Mouse (Mus musculus) yolk sac, embryonic 10.5 days (tissue): ENCODE measurements at regions not wholly inside any gene's neighbourhood (a gene's known extent, or its start where the extent isn't known, plus 50 kb on each side); places are given as distances from the start of the nearest gene placed in this dataset.

Source experiments
- DNase-seq: peaks from one replicate; pipeline ENCODE4 v3.0.0-alpha.2; 2017; ENCODE audit warnings: low spot score

DNA sequence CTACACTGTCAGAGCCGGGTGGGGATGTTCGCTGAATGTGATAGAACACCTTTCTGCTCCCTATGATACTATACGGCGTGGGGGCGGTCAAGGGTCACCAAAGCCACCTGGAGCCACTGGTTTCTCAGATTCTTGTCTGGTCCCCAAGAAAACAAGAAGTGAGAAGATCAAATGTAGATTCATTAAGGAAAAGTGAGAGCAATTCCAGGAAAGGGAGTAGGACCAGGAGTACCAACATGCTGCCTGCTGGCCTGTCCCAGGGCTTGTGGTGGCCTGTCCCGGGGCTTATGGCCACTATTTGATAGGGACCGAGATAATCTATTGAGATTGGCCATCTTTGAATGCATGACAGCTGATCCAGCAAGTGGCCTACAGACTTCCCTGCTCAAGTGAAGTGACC lies 58.8 kb upstream of the Fut8 start:
- DNase-seq, result no peak

- DNase-seq, result peak; percentile 30
Measured at GRCm38 (mm10) chr12:77177811-77178578, 59.9 kb upstream of the Fut8 start.

GRCm38 (mm10) chr12:77177303-77177702 lies 60.6 kb upstream of the Fut8 start:
- peak; percentile 21 for DNase-seq

GRCm38 (mm10) chr12:77174032-77174431 lies 63.9 kb upstream of the Fut8 start:
- no peak for DNase-seq

DNA sequence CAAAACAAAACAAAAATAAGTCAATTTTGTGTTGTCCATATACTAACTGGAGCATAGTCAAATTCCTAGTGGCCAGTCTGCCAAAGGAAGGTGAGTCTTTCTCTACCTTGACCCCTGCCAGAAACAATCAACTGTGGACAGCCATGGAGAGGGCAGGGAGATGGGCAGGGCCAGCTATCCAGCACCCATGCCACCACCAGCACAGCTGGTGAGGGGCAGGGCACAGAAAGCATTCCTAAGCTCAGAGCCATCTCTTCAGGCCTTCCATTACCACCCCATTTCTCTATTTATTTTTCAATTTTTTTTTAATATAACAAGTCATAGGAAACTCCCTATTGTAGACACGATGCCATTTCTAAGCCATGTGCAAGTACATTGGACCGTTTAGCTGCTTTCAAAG lies 65.4 kb upstream of the Fut8 start:
- DNase-seq, result no peak

- no peak for DNase-seq
Measured at GRCm38 (mm10) chr12:77170257-77170656, 67.7 kb upstream of the Fut8 start.

DNA sequence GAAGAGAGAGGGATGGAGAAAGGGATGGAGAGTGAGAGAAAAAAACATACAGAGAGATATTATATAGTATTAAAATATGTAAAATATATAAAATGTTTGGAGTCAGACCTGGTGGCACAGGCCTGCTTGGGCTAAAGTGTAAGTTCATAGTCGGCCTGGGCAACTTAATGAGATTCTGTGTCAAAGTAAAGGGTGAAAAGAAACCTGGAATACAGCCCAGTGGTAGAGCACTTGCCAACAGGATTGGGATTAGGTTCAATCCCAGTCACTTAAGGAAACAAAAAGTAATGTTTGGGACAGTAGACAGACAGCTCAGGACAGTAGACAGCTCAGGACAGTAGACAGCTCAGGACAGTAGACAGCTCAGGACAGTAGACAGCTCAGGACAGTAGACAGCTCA lies 69.6 kb upstream of the Fut8 start:
- no peak for DNase-seq

GRCm38 (mm10) chr12:77156698-77157097 lies 81.2 kb upstream of the Fut8 start:
- no peak for DNase-seq

- DNase-seq, result no peak
Measured at GRCm38 (mm10) chr12:77155626-77156025, 82.3 kb upstream of the Fut8 start.

DNA sequence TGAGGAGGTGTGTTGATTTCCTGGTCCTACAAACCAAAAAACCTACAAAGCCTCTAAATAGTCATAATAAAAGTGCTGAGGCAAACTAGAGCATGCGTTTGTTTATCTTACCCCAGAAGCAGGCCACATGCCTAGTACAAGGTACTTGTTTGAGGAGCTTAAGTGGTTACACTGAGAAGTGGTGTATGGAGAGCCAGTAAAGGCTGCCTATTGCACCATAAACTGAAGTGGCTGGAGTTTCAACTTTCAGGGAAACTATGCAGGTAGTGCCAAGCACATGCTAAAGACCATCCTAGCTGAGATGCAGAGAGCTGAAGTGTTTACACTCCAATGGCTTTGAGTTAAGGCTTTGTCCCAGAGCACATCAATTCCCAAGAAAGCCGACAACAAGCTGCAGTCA lies 86.5 kb upstream of the Fut8 start:
- DNase-seq, result peak; percentile 22

GRCm38 (mm10) chr12:77149835-77150234 lies 88.1 kb upstream of the Fut8 start:
- DNase-seq, result no peak

GRCm38 (mm10) chr12:77148146-77148545 lies 89.8 kb upstream of the Fut8 start:
- no peak for DNase-seq

GRCm38 (mm10) chr12:77143958-77144357 lies 94.0 kb upstream of the Fut8 start:
- DNase-seq, result no peak

GRCm38 (mm10) chr12:77143521-77143920 lies 94.4 kb upstream of the Fut8 start:
- DNase-seq, result no peak

DNA sequence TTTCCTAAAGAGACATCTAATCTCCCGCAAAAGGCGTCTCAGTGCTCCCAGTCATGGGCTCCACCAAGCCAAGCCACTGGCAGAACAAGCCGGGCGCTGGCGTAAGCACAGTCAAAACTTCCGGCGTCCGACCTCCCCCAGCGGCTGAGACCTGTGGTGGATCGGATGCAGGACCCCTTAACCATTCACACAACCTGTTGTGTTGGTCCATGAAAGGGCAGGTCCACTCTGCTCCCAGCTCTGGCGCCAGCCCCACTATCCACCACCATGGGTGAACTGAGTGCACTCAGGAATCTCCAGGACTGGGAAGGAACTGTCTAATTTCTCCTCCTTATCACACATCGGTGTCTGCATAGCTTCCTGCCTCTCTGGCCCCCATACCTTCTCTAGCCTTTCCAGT lies 94.8 kb upstream of the Fut8 start:
- DNase-seq, result no peak

DNA sequence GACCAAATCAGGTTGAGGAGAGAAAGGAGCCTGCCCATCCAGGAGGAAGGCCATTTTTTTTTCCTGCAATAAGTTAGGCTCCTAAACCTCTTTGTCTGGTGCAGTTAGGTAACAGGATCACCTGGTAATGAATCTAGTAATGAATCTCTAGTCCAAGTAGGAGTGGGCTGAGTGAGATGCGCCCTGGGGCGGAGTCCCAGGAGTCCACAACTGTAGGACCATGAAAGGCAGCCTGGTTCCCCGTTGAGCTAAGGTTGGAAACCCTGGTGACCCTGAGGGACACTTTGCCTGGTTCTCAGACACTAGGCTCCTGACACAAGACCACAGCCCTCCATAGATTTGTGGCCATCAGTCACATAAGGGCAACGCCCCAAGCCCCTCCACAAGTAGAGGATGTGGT lies 95.7 kb upstream of the Fut8 start:
- DNase-seq, result no peak

DNA sequence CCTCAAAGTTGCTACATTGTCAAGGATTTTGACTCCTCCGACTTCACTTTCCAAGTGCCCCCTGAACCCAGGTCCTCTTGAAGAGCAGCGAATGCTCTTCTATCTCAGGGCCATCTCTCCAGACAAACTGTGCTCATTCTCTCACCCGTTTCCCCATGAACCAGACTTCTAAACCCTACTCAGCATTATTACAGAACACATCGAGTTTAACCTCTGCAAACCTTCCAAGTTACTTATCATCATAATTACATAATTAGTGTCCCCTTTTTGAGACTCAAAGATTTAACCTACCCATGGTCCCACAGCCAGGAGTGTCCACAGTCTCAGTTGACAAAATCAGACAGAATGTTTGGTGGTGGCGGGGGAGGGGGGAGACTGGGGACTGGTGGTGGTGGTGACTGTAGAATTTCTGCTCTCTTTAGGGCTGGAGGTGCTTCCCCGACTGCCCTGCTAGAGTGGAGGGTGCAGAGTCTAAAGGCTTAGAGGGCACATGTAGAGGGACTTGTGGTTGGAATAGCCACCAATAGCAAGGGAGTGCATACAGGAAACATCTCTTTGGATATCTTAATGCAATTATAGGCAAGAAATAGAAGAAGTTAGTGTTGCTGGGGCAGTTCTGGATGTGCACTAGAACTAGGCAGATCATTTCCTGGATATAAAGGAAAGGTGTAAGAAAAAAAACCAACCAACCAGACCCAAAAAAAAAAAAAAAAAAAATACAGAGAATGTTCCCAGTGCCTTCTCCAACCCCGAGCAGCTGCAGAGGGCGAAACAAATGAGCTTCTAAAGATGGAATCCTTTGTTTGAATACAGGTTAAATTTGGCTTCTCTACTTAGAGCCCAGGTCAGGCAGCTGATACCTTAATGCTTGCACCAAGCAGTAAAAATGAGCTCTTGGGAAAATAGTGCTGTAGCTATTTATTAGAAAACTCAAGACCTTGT lies 96.4 kb upstream of the Fut8 start:
- no peak for DNase-seq

DNA sequence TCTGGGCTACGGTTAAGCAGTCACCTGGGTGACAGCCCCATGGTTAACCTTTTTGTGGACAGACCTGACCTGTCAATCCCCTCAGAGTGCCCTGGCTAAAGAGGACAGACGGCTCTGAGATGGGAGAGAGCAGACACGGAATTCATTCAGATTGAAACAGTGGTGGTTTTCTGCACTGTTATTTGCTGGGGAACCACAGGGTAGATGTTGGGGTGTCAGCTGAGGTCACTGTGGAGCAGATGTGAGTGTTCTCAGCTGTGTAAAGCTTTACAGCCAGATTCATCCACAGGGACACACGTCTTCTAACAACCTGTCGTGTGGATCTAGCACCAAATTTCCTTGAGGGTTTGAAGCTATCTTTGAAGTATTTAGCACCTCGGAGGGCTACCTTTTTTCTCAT lies 97.3 kb upstream of the Fut8 start:
- no peak for DNase-seq

DNA sequence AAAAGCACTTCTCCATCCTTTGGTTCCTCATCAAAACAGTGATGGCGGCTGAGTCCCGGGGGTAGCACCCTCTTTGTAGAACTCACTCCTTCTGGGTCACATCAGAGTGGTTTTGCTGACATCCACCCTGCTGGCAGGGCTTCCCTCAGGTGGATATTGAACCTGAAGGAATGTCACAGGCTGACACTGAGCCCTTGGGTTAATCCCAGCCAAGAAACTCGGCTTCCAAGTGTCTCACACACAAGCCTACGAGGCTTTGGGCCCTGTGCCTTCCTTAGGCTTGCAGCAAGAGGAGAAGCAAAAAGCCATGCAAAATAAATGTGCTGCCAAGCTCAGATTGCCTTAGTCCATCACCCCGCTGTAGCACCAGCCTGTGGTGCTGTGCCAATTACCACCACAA lies 97.8 kb upstream of the Fut8 start:
- no peak for DNase-seq

DNA sequence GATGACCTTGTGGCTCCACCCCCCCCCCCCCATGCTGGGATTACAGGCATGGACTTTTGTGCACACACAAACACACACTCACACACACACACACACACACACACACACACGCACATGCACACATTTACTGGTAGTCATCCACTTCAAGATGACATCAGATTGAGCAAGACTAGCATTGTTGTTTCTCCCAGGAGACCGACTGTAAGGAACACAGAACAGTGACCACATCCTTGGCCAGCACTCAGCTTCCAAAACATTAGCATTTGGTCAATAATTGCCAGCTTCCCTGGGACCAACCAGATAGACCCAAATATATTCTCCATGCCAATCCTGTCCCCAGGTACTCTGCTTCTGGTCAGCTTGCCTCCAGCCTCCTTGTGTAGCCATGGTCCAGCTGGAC lies 98.2 kb upstream of the Fut8 start:
- DNase-seq, result no peak

DNA sequence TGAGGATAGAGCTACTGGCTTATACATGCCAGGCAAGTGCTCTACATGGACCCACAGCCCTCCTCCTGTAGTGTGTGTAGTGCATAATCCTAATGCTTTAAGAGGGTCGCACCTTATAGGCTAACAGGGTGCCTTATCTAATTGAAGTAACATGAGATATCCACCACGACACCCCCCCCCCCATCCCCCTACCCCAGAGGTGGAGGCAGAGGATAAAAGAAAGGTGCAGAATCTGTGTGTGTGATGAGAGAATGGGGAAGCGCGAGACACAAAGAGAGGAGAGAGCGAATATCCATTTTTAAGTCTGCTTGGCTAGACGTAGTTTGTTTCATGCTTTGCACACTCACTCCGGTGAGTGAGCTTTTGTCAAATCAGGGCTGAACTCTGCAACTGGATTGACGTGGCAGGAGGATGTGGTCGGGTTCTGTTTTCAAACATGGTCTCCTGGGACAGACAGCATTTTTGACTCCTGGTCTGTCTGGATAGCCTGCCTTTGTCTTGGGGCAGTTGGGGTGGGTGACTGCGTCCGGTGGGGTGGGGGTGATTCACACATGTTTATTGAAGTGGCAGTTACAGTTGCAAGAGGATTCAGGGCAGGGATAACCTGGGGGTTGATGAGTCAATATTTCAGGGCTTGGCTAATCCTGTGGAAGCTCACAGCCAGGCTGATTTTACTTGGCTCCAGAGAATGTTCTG lies 99.3 kb upstream of the Fut8 start:
- no peak for DNase-seq

DNA sequence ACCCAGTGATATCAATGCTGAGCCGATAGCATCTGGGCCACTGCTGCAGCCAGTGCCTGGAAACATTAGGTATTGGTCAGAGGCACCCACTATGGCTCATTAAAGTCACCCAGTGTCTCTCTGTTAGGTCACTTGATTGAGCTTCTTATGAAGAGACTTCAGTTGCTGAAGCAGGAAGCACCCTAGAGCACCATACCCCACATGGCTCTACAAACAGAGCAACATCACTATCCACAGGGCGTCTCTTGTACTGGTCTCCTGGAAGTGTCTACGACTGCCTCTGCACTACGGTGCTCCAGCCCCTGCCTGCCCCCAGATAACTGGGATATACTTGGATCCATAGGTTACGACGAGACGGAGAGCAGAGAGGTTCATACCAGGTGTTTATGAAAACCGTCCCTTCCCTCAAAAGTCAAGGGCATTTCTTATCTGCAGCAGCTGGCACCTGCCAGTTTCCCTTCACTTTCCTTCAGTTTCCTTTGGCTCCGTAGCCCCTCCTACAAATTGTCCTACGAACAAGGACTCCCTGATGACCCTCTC lies 100.6 kb upstream of the Fut8 start:
- no peak for DNase-seq
